Mouse (Mus musculus) Muller cell, postnatal 12 days (primary cell): Measurements from ENCODE around the gene Cdc14a.

Source experiments
- DNase-seq: peaks from one replicate; pipeline ENCODE4 v3.0.0-alpha.2; 2015; ENCODE audit errors: inconsistent ontology term

Cdc14a gene

DNA sequence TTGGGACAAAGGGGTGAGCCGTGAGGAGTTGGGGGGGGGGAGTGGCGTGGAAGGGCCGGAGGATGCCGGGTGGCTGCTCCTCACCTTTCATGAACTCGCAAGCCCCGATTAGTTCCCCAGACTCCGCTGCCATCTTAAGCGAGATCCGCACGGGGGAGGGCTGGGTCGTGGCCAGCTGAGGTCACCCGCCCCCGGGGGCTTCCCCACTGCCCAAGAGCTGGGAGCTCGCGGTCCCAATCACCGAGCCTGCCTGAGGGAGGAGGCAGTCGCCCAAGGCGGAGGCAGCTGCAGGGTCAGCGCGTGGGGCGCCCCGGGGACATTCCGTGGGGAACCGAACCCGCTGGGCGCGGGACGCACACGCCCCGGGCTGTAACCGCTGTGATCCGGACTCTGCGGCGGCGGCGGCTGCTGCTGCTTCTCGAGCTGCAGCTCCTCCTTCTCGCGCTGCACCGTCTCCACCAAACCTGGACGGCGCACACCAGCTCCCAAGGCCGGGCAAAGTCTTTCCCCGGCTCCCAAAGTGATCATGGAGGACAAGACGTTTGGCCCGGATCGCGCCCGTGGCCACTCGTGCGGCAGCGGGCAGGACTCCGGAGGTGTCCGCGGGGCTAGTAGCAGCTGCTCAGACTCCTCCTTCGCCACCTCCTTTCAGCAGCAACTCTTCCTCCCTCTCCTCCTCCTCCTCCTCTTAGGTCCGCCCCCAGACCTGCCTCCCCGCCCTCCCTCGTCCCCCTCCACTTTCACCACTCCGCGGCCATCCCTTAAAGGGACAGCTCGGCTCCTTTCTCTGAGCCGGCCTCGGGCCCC, at the start of gene Cdc14a:
Gene Cdc14a, minus strand, starts transcription at position 680 of the 807 bp plus-strand sequence.
- peak; percentile 98 for DNase-seq

DNA sequence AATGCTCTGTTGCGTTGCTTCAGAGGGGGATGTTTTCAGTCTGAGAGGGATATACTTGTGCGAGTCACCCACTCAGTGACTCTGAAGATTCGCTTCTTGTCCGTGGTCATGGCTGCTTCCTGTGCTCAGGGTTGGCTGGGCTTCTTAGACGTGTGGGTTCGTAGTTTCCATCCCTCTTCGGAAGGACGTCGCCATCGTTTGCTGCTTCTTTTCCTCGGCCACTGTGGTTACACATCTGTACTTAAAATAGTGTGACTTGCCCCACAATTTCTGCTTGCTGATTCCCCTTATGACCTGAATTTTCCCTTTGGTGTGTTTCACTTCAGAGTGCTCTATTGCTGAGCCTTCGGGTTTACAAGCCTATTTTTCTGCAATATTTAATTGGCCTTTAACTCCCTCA, 41.9 kb upstream of the Cdc14a start:
- DNase-seq, result no peak

DNA sequence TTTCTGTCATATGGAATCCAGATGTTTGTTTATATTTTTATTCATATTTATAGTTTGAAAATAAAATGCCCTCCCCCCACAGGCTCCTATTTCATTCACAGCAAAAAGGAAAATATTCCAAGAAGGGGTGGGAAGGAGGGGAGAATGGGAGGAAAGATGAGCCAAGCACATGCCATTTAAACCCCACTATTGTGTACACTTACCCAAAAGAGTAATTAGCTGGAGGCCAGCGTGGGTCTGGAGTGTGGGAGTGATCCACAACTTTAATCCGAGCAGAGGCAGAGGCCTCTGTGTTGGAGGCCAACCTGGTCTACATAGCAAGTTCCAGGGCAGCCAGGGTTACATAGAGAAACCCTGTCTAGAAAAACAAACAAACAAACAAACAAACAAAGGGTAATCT, 40.5 kb upstream of the Cdc14a start:
- no peak for DNase-seq

DNA sequence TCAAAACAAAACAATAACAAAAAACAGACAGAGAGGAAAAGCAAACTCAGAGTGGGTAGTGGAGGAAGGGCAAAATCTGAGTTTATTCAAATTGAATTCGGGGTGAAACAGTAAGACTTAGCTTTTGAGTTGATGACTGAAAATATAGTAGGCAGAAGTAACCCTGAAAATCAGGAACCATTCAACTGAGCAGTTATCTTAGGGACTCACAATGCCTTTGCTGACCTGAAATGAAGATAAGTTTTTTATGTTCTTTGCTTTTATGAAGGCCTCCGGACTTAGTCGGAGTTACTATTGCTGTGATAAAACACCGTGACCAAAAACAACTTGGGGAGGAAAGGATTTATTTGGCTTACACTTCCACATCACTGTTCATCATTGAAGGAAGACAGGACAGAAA, 37.2 kb upstream of the Cdc14a start:
- no peak for DNase-seq

DNA sequence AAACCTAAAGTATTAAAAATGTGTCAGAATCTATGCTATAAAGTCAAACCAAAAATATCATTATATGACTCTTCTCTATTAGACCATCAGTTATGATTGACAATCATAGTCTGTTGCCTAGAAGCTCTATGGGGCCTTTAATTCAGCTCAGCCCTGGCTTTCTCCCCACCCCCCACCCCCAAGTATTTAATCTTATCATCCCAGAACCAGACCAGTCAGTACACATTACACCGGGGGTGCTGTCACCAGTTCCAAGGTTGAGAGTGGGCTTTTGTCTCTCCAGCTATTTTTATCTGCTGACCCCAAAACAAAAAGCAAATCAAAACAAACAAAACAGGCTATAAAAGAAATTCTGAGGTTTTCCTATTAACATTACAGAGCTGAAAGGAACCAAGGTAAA, 30.7 kb upstream of the Cdc14a start:
- no peak for DNase-seq

DNA sequence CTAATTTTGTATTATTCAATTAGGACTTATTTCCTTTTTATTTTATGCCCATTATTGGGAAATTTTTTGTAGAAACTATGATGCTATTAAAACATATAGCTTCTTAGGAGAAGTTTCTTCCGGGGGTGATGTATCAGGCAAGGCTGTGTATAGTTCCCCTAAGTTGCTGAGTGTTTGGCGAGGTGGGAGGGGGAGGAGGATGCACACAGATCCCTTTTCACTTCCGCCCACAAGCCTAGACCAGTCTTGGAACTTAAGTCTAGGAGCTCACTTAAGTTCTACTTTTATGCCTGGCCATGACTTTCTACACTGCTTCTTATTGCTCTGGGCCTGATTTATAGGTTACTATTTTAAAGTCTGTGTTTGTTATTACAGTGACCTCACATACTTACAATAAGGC, 26.9 kb upstream of the Cdc14a start:
- no peak for DNase-seq

DNA sequence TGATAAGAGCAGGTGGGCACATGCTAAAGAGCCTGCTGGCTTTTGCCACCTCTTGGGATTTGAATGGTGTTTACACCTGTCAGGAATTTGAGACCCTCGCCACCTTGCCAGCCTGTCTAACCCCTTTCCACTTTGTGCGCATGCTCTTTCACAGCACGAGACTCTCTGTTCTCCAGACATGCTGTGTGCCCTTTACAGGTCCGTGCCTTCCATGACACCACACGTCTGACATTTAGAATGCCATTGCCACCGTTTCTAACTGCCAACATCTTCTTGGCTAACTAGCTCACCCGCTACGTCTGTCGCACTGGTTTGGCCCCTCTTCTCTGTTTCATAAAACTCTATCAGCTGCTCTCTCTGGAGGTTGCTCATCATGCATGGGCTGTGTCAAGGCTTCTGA, 20.5 kb upstream of the Cdc14a start:
- DNase-seq, result no peak

DNA sequence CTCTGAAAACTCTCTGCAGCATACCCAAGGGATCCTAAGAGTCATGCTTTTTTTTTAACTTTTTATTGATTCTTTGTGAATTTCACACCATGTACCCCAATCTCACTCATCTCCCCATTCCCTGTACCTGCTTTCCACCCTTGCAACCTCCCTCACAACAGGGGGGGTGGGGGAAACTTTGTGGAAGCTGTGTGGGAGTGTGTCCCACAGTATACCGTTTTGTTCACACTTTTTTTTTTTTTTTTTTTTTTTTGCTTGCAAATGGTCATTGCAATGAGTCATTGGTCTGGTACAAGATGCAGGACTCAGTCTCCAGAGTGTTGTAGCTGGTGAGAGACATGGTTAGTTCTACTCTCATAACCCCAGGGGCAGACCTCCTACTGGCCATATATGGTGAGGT, 19.0 kb upstream of the Cdc14a start:
- no peak for DNase-seq

DNA sequence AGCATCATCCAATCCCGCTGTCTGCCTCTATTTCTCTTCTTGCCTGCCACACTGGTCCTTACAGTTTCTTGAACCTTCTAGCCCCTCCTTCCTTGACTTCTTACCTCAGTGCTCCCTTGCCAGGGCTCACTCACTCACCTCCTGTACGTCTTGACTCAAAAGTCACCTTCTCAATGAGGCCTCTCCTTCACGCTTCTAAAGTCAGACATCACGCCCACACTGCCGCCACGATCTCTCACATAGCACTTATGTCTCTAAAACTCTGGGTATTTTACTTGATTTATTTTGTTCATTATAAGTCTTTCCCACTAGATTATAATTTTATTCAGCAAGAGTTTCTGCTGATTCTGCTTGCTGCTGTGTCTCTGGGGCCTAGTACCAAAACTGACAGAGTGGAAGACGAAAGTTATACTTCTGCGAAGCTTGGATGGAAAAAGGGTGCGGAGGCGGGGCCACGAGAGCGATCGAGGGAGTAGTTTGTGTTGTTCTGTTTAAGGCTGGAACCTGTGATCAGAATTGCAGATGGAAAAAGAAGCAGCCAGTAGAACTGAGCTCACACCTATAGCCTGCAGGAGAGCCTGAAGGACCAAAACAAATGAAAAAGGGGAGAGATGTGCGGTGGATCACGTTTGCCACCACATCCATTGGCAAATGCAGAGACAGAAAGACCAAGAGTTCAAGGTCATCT, 17.8 kb upstream of the Cdc14a start:
- no peak for DNase-seq

DNA sequence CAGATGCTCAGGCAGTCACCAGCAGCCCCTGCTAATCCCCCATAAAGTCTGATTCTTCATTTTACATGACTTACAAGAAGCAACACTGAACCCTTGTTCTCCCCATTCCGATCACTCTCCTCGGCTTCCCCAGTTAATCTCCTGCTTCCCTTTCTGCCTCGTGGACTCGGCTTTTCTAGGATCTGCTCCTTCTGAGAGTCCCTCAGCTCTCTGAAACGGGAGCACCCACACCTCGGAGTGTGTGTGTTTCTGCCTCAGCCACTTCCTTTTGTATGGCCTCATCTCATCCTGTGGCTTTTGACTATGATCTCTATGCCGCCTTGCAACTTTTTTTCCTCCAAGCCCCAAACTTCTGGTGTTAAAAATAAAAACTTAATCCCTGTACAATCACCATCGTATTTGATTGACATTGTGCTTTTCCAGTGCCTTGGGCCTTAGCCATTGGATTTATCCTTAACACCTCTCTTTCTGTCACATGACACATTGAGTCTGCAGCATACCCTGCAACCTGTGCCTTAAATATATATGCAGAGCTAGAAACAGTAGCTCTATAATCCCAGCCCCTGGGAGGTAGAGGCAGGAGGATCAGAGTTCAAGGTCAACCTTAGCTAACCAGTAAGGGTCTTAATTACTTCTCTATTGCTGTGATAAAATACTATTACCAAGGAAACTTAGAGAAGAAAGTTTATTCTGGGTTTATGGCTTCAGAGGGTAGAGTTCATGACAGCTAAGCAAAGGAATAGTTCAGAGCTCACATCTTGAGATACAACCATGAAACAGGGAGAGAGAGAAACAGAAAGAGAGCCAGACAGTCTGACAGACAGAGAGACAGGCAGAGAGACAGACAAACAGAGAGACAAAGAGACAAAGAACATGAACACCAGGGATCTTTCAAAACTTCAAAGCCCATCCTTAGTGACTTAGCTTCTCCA, 16.5 kb upstream of the Cdc14a start:
- no peak for DNase-seq

DNA sequence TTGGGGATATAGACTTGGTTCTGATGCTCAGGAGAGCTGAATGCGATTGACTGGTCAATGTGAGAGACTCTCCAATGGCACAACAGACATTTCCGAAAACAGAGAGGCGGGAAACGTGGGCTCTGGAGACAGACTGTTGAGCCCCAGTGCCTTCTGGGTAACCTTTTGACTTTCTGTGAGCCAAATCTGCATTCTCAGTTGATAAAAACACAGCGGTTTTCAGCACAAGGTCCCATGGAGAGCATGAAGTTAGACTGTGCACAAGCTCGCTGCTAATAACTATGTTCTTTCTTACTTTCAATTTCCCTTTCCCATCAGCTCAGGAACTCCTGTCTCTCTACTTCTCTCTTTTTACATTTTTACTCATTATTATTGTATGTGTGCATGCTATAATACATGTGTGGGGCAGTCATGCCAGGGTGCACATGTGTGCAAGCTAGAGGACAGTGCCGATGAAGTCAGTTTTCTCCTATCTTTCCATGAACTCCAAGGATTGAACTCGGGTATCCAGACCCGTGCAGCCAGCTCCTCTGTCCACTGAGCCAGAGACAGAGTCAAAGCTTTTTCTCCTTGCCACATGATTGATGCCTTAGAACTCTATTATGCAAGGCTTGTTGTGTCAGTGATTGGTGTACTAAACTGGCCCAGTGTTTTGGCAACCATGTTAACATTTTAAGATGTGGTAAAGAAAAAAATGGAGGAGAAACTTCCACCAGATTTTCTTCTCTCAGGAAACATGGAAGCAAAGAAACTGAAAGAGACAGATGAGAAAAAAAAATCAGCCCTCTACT, 13.2 kb upstream of the Cdc14a start:
- DNase-seq, result no peak

DNA sequence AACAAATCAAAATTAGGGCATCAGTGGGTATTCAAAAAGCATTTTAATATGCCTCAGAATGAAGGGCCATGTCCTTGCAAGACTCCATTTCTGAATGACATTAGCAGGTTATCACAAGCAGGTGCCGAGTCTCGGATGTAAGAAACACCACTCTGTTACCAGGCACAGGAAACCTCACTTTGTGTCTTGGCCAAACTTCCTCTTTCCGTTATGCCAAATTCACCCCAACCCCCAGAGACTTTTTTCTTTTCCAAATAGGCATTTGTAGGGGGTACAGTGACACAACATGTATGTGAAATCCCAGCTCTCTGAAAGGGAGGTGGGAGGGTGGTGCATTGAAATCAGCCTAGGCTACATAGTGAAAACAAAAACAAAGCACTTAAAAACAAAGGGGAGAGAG, 12.3 kb upstream of the Cdc14a start:
- DNase-seq, result no peak

DNA sequence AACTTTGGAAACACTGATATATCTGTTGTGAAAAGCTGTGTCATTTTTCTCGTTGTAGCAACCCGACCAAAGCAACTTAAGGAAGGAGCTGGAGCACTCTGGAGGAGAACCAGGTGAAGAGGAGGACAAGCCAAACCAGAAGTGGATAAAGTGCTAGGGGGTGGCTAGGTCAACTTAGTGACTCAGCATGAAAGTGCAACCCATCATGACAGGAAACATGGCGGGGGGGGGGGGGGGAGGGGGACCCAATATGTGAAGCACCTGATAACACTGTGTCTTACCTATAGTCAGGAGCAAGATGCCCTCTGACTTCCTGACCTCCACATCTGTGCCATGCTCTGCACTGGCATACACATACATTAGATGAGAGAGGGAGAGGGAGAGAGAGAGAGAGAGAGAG, 10.9 kb upstream of the Cdc14a start:
- DNase-seq, result no peak

DNA sequence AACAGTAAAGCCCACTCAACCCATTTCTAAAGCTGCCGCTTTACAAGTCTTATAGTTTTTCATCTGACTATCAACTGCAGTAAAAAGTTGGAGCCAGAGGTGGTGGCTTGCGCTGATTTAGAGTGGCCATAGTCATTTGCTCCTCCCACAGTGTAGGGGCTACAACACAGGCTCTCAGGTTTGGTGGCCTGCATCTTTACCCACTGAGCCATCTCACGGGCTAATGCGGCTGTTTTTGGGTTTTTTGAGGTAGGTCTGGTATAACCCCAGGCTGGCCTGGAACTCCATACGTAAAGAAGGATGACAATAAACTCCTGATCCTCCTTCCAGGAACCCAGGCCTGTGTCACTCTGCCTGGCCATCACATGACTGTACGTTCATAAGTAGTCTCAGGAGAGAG, 2.1 kb upstream of the Cdc14a start:
- no peak for DNase-seq

DNA sequence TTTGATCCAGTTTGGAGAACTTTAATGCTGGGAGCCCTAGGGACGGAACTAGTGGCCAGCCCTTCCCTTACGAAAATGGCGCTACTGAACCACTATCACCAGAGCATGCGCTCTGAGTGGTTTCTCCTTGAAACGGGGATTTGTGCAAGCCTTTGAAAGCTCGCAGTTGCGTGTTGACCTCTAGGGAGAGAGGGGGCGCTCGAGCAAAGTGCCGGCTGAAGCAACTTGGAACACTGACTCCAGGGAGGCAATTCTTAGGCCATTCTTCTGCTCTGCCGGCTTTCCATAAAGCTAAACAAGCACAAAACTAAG, 1.1 kb upstream of the Cdc14a start:
- peak; percentile 81 for DNase-seq

DNA sequence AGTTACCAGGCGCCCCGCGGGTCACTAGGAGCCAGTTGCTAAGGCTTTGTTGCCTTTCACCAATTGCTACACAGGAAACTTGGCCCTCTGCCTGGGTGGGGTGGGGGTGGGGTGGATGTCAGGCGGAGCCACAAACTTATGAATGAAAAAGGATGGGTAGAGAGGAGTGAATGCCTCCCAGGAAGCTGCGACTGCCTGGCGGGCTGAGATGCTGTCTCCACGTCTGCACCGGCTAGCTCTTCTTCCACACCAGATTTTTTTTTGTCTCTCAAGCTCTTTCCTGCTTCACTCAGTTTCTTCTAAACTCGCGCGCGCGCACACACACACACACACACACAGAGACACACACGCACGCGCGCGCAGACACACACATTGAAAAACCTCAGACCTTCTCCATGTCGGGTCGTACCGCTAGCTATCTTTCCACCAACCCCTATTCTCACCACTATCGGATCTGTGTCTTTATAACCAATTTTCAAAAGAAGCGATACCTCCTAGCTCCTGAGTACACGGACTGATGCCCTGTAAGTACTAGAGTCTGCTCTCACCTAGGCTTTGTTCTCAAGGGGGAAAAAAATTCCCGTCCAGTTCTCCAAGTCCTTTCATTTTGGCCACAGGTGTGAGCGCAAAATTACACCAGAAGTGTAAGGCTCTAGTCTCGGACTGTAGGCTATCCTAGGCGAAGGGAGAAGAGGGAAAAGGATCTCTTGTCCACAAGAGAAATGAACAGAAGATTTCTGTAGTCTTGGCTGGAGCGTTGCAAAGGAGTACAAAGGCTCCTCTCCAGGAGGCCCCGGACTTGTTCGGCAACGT, 534 bp upstream of the Cdc14a start:
- peak; percentile 73 for DNase-seq

DNA sequence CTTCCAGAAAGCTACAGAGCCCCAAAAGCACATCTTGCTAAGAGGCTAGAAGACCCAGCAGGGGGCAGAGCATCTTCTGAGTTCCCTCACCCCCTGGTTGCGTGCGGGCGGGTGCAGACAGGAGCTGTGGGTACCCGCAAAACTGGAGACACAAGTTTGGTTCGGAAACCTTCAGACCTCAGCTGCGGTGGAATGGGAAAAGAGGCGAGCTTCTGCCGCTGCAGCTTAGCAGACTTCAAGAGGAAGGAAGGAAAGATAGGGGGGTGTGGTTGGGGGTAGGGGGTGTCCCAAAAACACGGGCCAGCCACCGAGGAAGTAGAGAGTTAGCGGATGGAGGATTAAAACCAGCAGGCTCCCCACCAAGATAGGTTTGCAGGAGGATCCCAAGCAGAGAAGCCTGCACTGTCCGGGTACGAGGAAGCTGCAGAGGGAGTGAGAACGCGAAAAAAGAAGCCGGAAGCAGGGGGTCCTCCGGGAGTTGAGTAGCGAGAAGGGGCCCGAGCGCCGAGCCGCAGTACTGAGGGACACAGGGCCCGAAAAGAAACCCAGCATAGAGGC, 958 bp downstream of the Cdc14a start:
- DNase-seq, result peak; percentile 61

DNA sequence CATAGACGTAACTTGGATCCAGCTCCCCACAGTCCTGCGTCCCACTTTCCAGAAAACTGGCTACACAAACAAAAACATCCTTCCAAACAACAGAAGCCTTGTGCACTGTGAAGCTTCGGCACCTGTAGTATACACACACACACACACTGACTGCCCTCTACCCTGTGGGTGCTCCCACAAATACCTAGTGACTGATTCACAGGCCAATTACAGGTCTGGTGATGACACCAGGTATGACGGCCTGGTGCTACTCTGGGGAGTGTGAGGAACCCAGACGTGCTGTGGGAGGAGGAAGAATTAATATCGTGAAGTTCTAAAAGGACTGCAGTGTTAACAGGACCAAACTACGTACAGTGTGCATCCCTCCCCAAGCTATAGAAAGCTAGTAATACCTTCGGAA, 1.8 kb downstream of the Cdc14a start:
- DNase-seq, result peak; percentile 41

DNA sequence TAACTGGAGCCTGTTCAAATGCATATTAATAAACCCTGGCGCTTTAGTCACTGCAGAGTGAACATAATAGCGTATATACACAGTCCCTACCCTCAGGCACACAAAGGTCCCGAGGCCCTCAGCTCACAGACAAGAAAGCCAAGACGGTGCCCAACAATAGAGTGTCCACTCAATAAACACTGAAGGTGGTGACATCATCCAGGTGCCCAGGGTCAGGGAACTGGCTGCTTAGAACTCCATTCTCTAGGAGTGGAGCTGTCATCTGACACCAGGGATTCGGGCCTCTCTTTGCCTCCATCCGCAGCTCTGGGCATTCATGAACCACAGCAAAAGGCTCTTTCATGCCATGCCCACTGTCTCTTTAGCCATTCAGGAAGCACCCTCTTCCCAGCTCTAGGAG, 2.7 kb downstream of the Cdc14a start:
- peak; percentile 67 for DNase-seq

DNA sequence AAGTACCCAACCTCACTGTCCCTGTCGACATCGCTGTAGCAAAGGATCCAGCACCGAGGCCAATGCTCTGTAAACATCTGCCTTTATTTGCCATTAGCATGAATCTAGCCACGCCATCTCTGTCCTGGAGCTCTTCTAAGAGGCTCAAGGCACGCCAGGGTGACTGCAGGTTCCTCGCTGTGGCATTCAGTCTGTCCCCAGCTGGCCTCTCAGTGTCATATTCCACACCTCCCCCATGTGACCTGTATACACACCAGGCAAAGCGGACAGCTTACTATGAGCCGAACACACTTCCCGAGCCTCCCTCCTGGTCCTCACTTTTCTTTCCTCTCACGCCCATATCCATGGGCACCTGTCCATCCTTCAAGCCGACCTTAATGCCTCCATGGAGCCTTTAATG, 4.0 kb downstream of the Cdc14a start:
- DNase-seq, result no peak

DNA sequence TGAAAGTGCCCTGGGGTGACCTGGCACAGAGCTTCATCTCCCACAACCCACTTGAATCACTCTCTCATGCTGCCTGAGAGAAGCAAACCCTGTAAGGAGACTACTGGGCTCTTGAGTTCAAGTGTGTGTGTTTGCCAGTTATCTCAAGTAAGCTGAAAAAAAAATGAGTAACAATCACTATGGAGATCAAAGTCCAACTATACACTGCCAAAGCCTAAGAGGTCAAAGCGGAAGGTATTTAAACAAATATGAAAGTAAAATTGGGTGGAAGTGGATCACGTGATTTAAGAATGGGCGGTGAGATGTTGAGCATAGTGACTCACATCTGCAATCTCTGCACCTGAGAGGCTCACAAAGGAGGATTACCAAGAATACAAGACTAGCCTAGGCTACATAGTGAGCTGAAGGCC, 9.4 kb downstream of the Cdc14a start:
- DNase-seq, result no peak
